Mouse (Mus musculus) hindlimb bud, embryonic 11.5 days (tissue): ENCODE measurements at regions not wholly inside any gene's neighbourhood (a gene's known extent, or its start where the extent isn't known, plus 50 kb on each side); places are given as distances from the start of the nearest gene placed in this dataset.

ENCODE experiments used
- DNase-seq: peaks from one replicate; pipeline ENCODE4 v3.0.0-alpha.2; 2012; ENCODE audit warnings: low read depth, low spot score; ENCODE audit errors: extremely low spot score

- no peak for DNase-seq
These were observed 97.3 kb downstream of the Cryba4 start for GRCm38 (mm10) chr5:112155051-112155450.

GRCm38 (mm10) chr5:112156005-112156404 is 96.3 kb downstream of the Cryba4 start:
- DNase-seq: no peak

- no peak for DNase-seq
These were observed 85.7 kb downstream of the Cryba4 start for GRCm38 (mm10) chr5:112166410-112167175.

GRCm38 (mm10) chr5:112167790-112168189 is 84.5 kb downstream of the Cryba4 start:
- DNase-seq: no peak

GRCm38 (mm10) chr5:112171325-112171724 is 81.0 kb downstream of the Cryba4 start:
- no peak for DNase-seq

GRCm38 (mm10) chr5:112179213-112180057 is 72.9 kb downstream of the Cryba4 start:
- peak; percentile 41 for DNase-seq

GRCm38 (mm10) chr5:112182775-112183174 is 69.5 kb downstream of the Cryba4 start:
- no peak for DNase-seq

- no peak for DNase-seq
These were observed 56.7 kb downstream of the Cryba4 start for GRCm38 (mm10) chr5:112195667-112196066.
